Mouse (Mus musculus) frontal cortex, adult 2 months (tissue): ENCODE data around the gene Tgfb1i1. TPM values are rescaled to one million over a fixed set of nuclear protein-coding genes. Genes with fewer than 3 reads are reported as not detected.

ENCODE experiments used
- DNase-seq, 2 experiments: peaks; one replicate each; pipeline ENCODE4 v3.0.0; 2022; ENCODE audit warnings: low spot score in 1 of 2; ENCODE audit errors: extremely low spot score in 1 of 2
- polyA plus RNA-seq: library from polyadenylated mRNA; depleted of rRNA; stranded (reverse); fragments of >200 nt; gene quantifications from 2 replicates; pipeline ENCODE4 v1.2.3, GENCODE M21; 2012; rRNA removed

Gene Tgfb1i1
- 14.5 and 16.9 TPM in 2 replicates for polyA plus RNA-seq

DNA sequence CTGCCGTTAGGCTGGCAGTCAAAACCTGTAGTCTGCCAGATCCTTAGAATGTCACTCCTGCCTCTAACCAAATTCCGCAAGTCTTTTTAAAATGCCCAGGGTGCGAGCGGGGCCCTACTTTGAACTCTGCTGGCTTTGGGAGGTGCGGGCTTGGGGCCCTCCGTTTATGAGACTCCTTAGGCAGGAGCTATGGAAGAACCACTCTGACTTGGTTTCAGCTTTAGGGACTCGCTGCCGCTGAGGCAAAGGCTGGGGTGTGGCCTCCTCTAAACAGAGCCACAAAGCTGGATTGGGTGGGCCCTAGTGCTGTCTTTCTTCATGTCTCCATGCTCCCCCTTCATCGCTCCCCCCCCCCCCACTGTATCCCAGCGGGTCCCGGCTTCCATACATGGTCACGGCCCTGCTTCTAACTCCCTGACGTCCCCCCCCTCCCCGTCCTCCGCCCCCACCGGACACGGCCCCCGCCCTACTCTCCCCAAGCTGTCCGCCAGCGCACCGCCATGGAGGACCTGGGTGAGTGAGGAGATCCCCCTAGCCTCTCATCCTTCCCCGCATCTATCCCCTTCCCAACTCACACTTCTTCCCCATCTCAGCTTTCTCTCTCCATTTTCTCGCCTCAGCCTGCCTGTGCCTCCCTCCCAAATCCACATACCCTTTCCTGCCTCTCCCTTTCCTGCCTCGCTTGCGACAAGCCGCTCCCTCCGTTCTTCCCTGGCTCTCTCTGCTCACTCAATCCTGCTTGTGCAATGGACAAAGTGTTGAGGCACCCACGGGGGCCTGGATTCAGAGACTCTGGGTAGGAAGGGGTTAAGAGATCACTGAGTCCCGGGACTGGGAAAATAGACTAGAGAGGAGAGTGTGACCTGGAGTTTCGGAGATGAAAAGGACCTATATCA lies at the start of gene Tgfb1i1:
Gene Tgfb1i1 (plus strand): TSS at position 317 of the 896 bp plus-strand sequence.
- peak in 1 of 2 experiments; percentile 64 for DNase-seq

- DNase-seq: no peak
Observed at GRCm38 (mm10) chr7:128201607-128202006, 45.0 kb upstream of the Tgfb1i1 start.

DNA sequence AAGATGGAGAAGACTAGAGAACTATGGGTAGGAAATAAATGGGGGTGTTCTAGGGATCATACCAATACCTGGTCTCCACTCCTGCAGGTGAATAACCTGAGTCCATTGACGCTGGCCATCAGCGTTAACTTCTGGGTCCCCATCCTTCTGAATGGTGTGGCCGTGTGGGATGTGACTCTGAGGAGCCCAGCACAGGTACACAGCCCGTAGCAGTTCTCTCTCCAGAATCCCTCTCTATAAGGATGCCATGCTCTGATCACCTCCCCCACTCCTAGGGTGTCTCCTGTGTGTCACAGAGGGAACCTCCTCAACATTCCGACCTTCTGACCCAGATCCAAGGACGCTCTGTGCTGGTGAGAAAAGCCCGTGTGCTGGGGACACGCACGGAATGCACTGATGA lies 43.5 kb upstream of the Tgfb1i1 start:
- no peak for DNase-seq

- DNase-seq: no peak
Observed at GRCm38 (mm10) chr7:128204179-128204578, 42.4 kb upstream of the Tgfb1i1 start.

GRCm38 (mm10) chr7:128205695-128206094 lies 40.9 kb upstream of the Tgfb1i1 start:
- DNase-seq: no peak

- no peak for DNase-seq
Observed at GRCm38 (mm10) chr7:128206152-128206551, 40.5 kb upstream of the Tgfb1i1 start, which contains the start of gene Cox6a2. Gene Cox6a2, minus strand, starts transcription at chr7:128206387.

- peak; percentile 14 to 78 for DNase-seq
Observed at GRCm38 (mm10) chr7:128208187-128208586, 38.4 kb upstream of the Tgfb1i1 start.

DNA sequence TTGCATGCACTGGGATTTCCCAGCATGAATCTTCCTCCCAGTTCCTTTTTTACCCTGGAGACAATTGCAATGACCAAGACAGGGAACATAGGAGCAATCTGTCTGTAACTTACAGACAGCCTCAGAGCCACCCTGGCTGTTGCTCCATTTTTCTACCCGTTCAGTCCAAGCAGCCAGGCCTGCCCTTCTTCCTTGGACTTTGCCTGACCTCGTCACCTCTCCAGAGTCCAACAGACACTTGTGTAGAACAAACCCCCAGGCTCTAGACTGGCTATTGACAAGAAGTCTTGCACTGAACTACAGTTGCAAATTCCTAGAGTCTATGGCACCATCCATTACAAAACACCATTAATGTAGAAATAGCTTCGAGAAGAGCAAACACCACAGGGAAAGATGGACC lies 36.8 kb upstream of the Tgfb1i1 start:
- DNase-seq: no peak

- DNase-seq: no peak
Observed at GRCm38 (mm10) chr7:128219952-128220351, 26.7 kb upstream of the Tgfb1i1 start.

GRCm38 (mm10) chr7:128220936-128221335 lies 25.7 kb upstream of the Tgfb1i1 start:
- peak in 1 of 2 experiments; percentile 32 for DNase-seq

GRCm38 (mm10) chr7:128231741-128232140 lies 14.9 kb upstream of the Tgfb1i1 start:
- DNase-seq: no peak

DNA sequence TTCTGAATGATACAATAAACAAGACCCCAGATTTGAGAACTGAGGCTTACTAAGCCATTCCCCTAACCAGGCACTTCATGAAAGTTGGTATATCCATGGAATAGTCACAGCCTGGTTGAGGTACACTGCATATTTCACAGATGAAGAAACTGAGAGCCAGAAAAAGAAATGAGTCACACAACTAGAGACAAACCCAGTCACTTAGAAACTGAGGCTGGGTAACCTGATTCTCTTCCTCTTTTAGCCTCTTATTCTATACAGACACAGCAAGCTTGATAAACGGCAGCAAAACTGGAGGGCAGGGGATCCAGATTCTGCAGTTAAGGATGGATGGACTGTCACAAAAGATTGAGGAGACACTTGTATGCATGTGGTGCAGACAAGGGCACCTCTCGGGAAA lies 11.8 kb upstream of the Tgfb1i1 start:
- no peak for DNase-seq

- DNase-seq: no peak
Observed at GRCm38 (mm10) chr7:128235481-128235880, 11.1 kb upstream of the Tgfb1i1 start.

DNA sequence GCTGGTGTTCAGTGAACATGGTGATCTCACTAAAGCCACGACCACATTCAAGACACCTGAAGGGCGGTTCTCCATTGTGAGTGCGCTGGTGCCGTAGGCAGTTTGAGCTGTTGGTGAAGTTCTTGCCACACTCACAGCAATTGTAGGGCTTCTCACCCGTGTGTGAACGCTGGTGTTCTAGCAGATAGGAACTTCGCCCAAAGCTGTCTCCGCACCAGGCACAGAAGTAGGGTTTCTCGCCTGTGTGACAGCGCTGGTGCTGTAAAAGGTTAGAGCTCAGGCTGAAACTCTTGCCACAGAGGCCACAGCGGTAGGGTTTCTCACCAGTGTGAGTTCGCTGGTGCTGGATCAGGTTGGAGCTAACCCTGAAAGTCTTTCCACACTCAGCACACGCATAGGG lies 10.2 kb upstream of the Tgfb1i1 start:
- no peak for DNase-seq

- DNase-seq: peak; percentile 63 to 90
Observed at GRCm38 (mm10) chr7:128236856-128237592, 9.6 kb upstream of the Tgfb1i1 start, which contains the start of gene Armc5. Gene Armc5, plus strand, starts transcription at chr7:128237342.

GRCm38 (mm10) chr7:128237593-128237926 lies 9.1 kb upstream of the Tgfb1i1 start:
- no peak for DNase-seq

DNA sequence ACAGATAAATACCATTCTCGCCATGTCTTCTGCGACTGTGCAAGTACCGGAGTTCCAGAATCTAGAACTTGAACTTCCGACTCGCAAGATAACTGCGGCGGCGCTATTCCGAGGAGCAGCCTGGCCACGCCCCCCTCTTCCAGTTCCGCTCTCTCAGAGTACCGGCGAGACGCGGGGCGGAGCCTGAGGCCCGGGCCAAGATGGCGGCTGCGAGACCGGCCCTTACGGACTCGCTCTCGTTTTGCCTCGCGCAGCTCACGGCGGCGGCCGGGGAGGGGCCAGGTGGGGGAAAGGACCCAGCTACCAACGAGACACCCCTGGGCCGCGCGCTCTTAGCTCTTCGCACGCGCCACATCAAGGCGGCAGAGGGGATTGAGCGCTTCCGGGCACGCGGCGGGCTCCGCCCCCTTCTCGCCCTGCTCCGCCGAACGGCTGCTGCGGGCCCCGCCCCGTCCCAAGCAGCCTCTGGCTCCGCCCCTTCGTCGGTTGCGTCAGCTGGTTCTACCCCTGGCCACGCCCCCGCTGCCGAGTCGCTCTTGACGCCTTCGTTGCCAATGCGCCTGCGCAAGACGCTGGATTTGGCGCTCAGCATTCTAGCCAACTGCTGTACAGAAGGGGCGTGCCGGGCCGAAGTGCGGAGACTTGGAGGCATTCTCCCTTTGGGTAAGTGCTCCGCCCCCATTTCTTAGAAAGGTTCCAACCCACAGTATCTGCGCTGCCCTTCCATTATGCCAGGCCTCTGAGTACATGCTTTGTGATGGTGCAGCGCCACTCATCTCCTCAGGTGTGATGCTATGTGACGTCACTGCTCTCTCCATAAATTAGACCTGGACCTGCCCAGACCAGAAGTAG lies 8.5 kb upstream of the Tgfb1i1 start, which contains the start of gene 9130023H24Rik:
Gene 9130023H24Rik (minus strand): TSS at position 105 of the 852 bp plus-strand sequence.
- DNase-seq: peak; percentile 97 to 99

DNA sequence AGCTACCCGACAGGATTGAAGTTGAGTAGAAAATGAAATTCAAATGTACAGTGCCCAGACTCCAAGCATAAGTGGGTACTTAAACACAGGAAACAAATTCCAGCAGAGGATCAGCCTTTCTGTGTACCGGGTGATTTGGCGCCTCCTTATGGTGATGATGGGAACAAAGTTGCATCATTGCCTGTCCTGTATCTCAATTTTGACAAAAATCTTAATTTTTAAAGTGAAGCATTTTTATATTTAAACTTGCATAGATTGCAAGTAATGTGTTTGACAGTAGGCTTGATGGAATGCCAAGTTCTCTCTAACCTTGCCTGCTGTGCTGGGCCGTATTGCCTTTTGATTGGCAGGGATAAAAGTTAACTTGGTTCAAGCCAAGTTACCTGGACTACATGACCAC lies 7.6 kb upstream of the Tgfb1i1 start:
- DNase-seq: peak in 1 of 2 experiments; percentile 49

DNA sequence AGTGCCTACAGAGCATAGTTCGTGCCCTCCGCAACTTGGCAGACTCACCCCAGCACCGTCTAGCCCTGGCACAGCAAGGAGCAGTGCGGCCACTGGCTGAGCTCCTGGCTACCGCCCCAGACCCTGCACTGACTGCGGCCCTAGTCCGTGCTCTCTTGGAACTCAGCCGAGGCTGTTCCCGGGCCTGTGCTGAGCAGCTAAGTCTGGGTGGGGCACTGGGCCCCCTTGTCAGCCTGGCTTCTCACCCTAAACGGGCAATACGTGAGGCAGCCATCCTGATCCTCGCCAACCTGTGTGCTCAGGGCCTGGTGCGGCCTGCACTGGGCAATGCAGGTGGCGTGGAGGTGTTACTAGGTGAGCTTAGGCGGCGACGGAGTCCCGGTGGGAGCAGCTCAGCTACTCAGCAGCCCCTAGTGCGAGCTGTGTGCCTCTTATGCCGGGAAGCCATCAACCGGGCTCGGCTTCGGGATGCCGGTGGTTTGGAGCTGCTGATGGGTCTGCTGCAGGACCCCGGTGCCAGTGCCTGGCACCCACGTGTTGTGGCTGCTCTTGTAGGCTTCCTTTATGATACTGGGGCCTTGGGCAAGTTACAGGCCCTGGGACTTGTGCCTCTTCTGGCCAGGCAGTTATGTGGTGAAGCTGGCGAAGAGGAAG lies 6.4 kb upstream of the Tgfb1i1 start:
- no peak for DNase-seq

DNA sequence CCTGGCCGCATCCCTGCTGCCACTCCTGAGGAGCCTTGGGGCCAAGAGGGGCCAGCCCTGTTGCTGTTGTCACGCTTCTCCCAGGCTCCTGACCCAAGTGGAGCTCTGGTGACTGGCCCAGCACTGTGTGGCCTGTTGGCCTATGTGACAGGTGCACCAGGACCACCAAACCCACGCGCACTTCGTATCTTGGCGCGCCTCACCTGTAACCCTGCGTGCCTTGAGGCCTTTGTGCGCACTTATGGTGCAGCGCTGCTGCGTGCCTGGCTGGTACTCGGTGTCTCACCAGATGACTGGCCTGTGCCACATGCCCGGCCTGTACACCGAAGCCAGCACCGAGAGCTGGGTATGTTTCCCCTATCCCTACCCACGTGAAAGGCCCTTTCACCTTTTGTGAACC lies 4.3 kb upstream of the Tgfb1i1 start:
- DNase-seq: no peak
